Mouse (Mus musculus) brain, embryonic 14.5 days (tissue): ENCODE measurements around the gene Itpripl2. TPM values are rescaled to one million over a fixed set of nuclear protein-coding genes. Genes with fewer than 3 reads are reported as not detected.

Experiments used
- DNase-seq: peaks from one replicate; pipeline ENCODE4 v3.0.0-alpha.2; 2011; ENCODE audit warnings: low read depth
- CTCF ChIP-seq: fragments of 200-500 bp; IDR thresholded peaks from 2 replicates; pipeline ENCODE4 v1.5.1; 2012; ENCODE audit warnings: inconsistent platforms, mild to moderate bottlenecking, moderate library complexity, borderline replicate concordance; ENCODE audit not compliant: insufficient read depth, insufficient read length; ENCODE audit errors: extremely low read depth
- POLR2A ChIP-seq: fragments of 200-500 bp; IDR thresholded peaks from 2 replicates; pipeline ENCODE4 v1.6.1; 2012; ENCODE audit warnings: mild to moderate bottlenecking, inconsistent platforms, borderline replicate concordance; ENCODE audit not compliant: poor library complexity, insufficient read depth, insufficient read length, severe bottlenecking; ENCODE audit errors: extremely low read depth
- polyA plus RNA-seq: library from polyadenylated mRNA; depleted of rRNA; stranded (reverse); fragments of >200 nt; gene quantifications from 2 replicates; pipeline ENCODE4 v1.2.3, GENCODE M21; 2012

Gene Itpripl2
- polyA plus RNA-seq, 1 experiment, result 3.3 TPM

DNA sequence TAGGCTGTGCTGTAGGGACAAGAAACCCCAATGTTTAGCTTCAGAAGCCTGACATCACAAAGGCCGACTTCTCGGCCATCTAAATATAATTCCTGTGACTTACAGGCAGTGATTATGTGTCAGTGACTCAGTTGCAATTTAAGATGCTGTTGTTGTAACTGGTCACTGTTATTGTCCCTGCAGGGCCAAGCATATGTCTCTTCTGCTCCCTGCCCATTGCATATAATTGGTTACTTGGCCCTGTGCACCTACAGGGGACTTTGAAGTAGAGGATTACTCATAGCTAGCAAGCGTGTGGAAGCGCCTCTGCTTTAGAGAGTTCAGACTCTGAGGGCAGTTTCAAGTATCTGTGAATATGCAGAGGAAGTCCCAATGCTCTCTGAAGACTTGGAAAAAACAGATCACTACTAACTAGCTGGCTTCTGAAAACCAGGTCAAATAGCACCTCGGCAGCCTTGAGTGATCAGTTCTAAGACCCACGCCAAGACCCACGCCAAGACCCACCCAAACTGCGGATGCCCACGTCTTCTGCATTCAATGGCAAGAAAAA lies 11.5 kb downstream of the Itpripl2 start:
- no peak for DNase-seq
- TF ChIP-seq CTCF, result no peak
- TF ChIP-seq POLR2A, result no peak

DNA sequence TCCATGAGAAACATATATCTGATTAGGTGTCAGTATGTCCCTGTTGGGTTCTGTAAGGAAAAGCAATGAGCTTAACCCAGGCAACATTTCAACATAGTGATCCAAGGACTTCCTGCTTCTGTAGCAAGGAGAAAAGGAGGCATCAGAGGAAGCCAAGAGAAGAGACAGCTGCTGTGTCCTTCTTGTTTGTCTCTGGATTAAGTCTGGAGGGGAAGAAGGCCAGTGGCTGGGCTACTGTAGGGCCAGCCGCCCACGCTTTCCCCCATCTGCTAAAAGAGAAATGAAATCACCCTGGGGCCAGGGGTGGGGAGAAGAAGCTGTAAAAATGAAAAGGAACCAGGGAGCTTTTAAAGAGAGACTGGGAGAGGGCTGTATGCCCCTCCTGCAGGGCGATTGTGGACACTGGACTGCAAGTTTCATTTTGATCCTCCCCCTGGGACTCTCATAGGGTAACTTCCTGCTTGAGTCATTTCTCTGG lies 12.9 kb downstream of the Itpripl2 start:
- no peak for TF ChIP-seq CTCF
- DNase-seq, result no peak

DNA sequence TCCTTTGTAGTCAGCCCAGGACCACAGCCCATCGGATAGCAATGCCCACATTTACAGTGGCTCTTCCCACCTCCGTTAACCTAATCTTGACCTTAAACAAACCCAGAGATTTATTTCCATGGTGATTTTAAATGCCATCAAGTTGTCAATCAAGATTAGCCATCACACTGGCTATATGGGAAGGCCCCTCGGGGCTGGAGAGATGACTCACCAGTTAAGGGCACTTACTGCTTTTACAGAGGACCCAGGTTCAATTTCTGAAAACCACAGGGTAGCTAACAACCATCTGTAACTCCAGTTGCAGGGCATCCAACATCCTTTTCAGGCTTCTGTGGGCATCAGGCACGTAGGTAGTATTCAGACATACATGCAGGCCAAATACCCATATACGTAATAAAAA lies 15.3 kb downstream of the Itpripl2 start:
- TF ChIP-seq CTCF (no peak), POLR2A (no peak)
- DNase-seq, result no peak

DNA sequence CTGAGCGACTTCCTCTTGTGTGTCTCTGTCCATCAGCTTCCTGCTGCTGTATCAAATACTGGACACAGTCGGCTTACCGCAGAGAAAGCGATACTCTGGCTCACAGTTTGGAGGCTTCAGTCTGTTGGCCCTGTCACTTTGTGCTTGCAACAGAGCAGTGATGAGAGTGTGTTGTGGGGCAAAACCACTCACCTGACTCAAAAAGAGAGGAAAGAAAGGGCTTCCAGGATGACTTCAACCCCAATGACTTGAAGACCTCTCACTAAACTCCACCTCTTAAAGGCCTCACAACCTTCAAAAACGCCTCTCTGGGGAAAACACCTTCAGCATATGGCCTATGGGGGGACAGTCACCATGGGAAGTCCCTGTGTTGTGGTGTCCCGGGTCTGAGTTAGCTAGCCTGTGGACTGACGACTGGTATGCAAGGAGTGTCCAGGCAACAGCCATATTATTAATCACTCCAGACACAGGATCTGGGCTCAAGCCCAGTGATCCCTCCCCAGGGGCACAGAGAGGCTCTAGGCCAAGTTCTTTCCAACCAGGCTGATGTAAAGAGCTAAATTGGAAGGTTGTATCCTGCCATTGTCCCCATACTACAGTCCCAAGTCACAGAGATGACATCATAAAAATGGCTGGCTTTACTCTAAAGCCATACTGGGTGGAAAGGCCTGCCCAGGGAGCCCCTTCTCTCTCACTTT lies 16.6 kb downstream of the Itpripl2 start:
- peak; percentile 17 for DNase-seq
- TF ChIP-seq CTCF (no peak), POLR2A (no peak)

DNA sequence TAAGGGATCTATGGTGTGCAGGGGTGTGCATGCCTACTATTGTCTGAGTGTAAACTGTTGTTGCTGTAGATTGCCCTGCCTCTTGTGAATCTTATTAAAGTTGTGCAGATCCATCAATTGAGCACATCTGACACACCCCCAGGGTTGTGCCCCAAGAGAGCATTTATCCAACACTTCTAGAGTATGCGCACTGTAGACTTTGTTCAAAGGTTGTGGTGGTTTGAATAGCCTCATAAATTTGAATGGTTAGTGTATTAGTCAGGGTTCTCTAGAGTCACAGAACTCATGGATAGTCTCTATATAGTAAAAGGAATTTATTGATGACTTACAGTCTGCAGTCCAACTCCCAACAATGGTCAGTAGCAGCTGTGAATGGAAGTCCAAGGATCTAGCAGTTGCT lies 18.9 kb downstream of the Itpripl2 start:
- no peak for DNase-seq
- TF ChIP-seq POLR2A (no peak), CTCF (no peak)

DNA sequence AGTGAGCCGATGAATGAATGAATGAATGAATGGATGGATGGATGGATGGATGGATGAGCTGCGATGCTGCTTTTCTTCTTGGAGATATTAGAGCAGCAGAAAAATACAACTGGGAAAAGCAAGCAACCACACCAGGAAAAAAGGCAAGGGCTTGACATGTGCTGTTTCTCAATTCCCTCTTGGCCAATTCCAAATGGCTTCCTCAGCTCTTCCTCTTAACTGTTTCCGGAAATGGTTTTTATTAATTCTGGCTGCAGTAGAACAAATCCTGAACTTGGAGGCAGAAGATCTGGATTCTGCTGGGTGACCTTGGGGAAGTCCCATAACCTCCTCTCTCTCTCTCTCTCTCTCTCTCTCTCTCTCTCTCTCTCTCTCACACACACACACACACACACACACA lies 23.7 kb downstream of the Itpripl2 start:
- TF ChIP-seq POLR2A (no peak), CTCF (no peak)
- no peak for DNase-seq

DNA sequence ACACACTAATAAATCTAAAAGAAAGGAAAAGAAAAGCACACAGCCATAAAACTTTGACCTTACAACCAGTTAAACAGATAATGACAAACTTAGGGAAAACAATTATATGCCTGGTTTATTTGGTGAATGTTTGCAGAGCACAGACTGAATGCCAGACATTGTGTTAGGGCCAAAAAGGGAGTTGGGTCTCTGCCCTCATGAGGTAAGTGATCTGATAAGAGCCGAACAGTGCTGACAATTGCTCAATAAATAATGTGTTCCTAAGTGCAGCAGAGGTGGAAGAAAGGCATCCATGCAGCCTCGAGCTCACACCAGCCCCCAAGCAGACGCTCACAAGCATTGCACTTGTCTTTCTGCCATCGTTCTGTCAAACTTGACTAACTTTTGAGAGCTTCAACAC lies 27.3 kb downstream of the Itpripl2 start:
- no peak for DNase-seq
- TF ChIP-seq CTCF, result no peak
- TF ChIP-seq POLR2A, result no peak

DNA sequence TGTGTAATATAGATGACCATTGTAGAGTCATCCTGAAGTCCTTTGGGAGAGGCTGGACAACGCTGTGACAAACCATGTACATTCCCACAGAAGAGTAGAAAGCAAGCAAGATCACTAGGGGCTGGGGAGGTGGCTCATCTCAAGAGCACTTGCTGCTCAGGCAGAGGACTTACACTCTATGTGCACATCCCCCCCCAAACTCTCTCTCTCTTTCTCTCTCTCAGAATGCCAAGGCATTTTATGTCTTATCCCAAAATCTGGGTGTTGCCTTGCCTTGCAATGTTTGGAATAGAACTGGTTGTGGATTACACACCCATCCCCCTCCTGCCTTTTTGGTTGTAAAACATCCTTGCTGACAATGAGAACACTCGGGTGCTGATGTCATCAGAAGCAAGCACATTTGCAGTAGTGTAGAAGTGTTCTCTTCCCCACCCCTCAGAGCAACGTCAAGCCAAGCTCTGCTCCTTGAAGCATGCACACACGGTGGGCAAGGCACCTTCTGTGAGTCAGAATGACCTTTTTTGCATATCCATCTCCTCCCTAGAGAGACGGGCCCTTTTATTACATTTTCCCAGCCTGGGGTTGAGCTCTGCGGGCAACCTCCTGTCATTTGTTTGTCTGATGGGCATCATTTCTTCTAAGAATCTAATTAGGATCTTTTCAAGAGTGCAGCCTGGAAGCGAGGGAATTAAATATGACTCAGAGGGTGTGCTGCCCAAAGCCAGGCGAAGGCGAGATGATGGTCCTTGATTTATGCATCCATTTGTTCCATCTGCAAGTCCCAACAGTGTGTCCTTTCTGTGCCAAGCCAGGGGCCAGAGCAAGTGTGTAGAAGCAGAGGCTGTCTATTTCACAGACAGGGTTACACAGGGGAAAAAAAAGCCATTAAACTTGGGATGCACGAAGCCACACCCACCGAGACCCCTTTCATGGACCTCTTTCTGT lies 28.7 kb downstream of the Itpripl2 start:
- DNase-seq, result peak; percentile 50
- no peak for TF ChIP-seq CTCF
- TF ChIP-seq POLR2A, result no peak

DNA sequence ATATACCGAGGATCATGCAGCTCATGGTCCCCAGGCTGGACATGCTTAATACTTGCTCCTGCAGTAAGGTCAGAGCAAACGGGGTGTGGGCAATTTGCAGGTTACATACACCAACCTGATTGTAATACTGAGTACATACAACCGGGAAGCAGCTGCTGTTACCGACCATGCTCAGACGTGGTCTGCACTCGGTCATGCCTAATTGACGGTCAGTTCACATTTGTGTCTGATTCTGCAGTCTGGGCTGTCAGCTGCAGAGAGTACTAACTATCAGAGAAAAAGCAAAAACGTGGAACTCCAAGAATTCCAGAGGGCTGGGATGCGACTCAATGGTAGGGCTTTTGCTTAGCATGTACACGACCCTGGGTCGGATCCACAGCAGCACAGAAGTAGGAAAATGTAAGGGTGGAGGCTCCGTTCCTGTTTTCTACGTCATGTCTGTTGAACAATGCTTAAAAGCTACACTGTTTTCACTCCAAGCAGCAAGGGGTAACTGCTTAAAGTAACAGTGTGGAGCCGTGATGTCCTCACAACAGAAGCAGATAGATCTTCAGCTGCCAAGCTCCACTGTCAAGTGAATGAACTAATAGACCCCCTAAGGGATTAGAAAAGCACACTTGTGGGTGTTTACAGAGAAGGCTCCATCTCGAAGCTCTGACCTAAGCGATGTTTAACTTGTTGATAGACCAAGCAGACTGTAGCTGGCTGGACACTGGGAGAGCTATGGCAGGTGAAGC lies 30.2 kb downstream of the Itpripl2 start:
- DNase-seq, result peak; percentile 16
- no peak for TF ChIP-seq CTCF
- TF ChIP-seq POLR2A, result no peak

DNA sequence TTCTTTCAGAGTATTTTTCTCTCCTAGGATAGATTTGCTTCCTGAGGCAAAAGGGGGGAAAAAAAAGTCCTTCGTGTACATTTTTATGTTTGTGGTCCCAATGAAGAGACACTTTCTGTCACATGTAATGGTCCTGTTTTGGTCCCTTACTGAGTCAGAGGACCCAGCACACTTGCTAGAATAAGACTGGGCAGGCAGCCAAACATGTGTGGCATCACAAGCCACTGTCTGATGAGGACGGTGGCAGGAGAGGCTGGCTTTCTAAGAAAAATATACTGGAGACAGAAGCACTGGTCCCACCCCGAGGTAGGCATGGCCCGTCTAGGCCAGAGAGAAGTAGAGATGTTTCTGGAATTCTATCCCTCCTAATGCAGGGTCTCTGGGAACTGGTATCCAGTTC lies 38.1 kb downstream of the Itpripl2 start:
- peak; percentile 52 for DNase-seq
- TF ChIP-seq POLR2A (no peak), CTCF (no peak)

DNA sequence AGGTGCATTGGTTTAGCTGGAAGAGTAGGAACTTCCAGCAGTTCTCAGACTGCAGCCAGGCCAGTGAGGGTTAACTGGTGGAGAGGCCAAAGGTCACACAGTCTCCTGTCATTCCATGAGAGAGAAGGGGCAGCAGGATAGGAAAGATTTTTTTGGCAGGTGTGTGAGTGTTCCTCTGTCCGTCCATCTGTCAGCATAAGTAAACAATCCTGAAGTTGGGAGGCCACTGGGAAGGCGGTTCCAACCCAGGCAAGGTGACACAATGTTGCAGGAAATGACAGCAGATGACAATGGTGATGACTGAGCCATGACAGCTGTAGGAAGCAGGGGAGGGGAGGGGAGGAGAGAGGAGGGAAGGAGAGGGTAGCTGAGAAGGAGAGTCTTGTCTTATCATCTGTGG lies 38.8 kb downstream of the Itpripl2 start:
- TF ChIP-seq CTCF (no peak), POLR2A (no peak)
- DNase-seq, result no peak
